8 mouse cellular contexts compared by ENCODE assay signal in the genomic region with DNA sequence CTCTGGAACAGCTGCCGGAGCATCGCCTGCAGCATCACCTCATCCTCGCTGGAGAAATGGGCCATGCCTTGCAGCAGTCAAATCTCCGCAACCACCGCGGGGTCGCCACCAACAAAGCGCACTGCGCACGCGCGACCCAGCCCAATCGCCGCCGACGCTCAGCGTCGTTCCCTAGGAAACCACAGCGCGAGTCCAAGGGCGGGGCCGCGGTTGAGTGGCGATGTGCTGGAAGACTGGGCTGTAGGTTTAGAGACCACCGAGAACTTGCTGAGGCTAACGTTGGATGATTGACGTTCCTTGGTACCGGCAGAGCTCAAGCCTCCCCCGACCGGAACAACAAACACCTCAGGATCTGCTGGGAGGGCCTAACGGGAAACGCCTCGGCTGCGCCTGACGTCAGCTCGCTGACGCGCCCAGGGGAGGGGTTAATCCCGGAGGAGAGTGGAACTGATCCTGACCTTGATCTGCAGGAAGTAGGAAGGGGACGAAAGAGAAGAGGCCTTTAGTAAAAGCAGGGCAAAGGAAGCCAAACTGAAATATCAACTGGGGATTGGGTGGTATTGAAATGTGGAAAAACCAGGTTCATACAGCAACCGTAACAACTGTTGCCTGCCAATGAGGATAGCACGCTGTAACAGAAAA. TPM values are rescaled to one million over a fixed set of nuclear protein-coding genes. Genes with fewer than 3 reads are reported as not detected.
DNase-seq lines count a peak whose midpoint lies in the region; ATAC-seq and TF ChIP-seq lines count a peak whose summit lies in the region.

A gene (minus strand): TSS at position 122 of the 642 bp plus-strand sequence.

- peak within 1 kb of the TSS; percentile 90 for H3K27ac ChIP-seq in gastrocnemius, adult 2 months
- H3K27ac ChIP-seq in hindbrain, postnatal 0 days: peak within 1 kb of the TSS; percentile 91
- peak within 1 kb of the TSS; percentile 94 for H3K27ac ChIP-seq in left cerebral cortex, adult 2 months

- H3K9me3 ChIP-seq in hindbrain, postnatal 0 days (ENCODE audit: low read length): no peaks in the 10 kb centered on the region

- no peak for TF ChIP-seq CTCF in gastrocnemius, adult 2 months (IDR thresholded peaks at IDR 0.05)
- TF ChIP-seq CTCF in hindbrain, postnatal 0 days (IDR thresholded peaks at IDR 0.05; ENCODE audit: low read depth): no peak; the same call in 1 of the 2 replicates
- TF ChIP-seq CTCF in left cerebral cortex, adult 2 months (IDR thresholded peaks at IDR 0.05): no peak

- ATAC-seq in common myeloid progenitor, adult 5-6 weeks (replicated peaks; ENCODE audit: low read depth, poor library complexity, severe bottlenecking): peak; percentile 94
- peak; percentile 99 for ATAC-seq in hindbrain, postnatal 0 days
- ATAC-seq in megakaryocyte, adult 5-6 weeks (ENCODE audit: poor library complexity, severe bottlenecking): peak; percentile 95

- peak; percentile 97 for DNase-seq in ZHBTc4 (ENCODE audit: low read depth, low spot score)
- DNase-seq in gastrocnemius, adult 2 months: peak; percentile 94
- DNase-seq in hindbrain, postnatal 0 days (ENCODE audit: low spot score): peak; percentile 97
- peak; percentile 92 to 93 for DNase-seq in left cerebral cortex, adult 2 months (ENCODE audit: extremely low spot score in 1 of 2, low spot score in 2 of 2)
- DNase-seq in right cerebral cortex, adult 2 months (ENCODE audit: low spot score in 2 of 2): peak; percentile 92 to 93
- DNase-seq in urinary bladder, postnatal 14 days (ENCODE audit: low spot score): peak; percentile 90

- peak within 1 kb of the TSS; percentile 68 for H3K4me2 ChIP-seq in hindbrain, postnatal 0 days (ENCODE audit: low read depth, low read length)

- WGBS in hindbrain, postnatal 0 days: 3% methylated on average over 42 of the region's 42 CpGs

- H3K27me3 ChIP-seq in hindbrain, postnatal 0 days (ENCODE audit: insufficient read depth, low read length): no peaks in the 10 kb centered on the region

- intact Hi-C loops in gastrocnemius, adult 2 months (cut with DNase I): loop anchor here (5.0 kb wide), 1 partner anchor 121 kb away; a partner anchor contains a TSS
- intact Hi-C loops in left cerebral cortex, adult 2 months (cut with DNase I): loop anchor here (2.0 kb wide), 2 partner anchors 114 to 122 kb away; a partner anchor contains a TSS

- peak within 1 kb of the TSS; percentile 73 for H3K4me3 ChIP-seq in gastrocnemius, adult 2 months
- peak within 1 kb of the TSS; percentile 53 for H3K4me3 ChIP-seq in hindbrain, postnatal 0 days (ENCODE audit: low read length)
- peak within 1 kb of the TSS; percentile 65 for H3K4me3 ChIP-seq in left cerebral cortex, adult 2 months

- no peaks in the 10 kb centered on the region for H3K36me3 ChIP-seq in hindbrain, postnatal 0 days (ENCODE audit: insufficient read depth, low read length)

- 0 out of 2 replicates have a peak, but pooled peaks cover 3% of the 10 kb centered on the region for H3K4me1 ChIP-seq in hindbrain, postnatal 0 days (ENCODE audit: insufficient read depth, low read length)

- peak within 1 kb of the TSS; percentile 60 for H3K9ac ChIP-seq in hindbrain, postnatal 0 days (replicated peaks; ENCODE audit: low read length)

RNA-seq across cellular contexts. Expression of the gene that starts here (rescaled TPM):
- total RNA-seq in common myeloid progenitor, adult 5-6 weeks (2017): 5.3 and 7.3 TPM in 2 replicates
- 1 to 10 TPM; 1.5 to 2.0 TPM for total RNA-seq in gastrocnemius, adult 2 months (2021)
- 3.0 and 5.3 TPM in 2 replicates for total RNA-seq in hindbrain, postnatal 0 days (2014; rRNA removed)
- 2.5 and 2.7 TPM in 2 replicates for polyA plus RNA-seq in hindbrain, postnatal 0 days (2015; fragmentation: Nextera tagmentation; extraction: Ambion mirVana)
- 1 to 10 TPM; 8.8 to 8.9 TPM for total RNA-seq in left cerebral cortex, adult 2 months (2021)
- total RNA-seq in megakaryocyte, adult 5-6 weeks (2015): 1.2 and 1.4 TPM in 2 replicates
- total RNA-seq in megakaryocyte, adult 5-6 weeks (2017): 3.3 and 3.4 TPM in 2 replicates

Comparison
In these comparisons a context has a peak if more than half of its experiments do, and no peak if none do; other contexts are left out.
1. Peak in every context shown above with its lines: DNase-seq, ATAC-seq, H3K4me3 ChIP-seq and H3K27ac ChIP-seq.